Mouse (Mus musculus) C2C12 (cell line): ENCODE measurements around the gene Adh1. TPM values are rescaled to one million over a fixed set of nuclear protein-coding genes. Genes with fewer than 3 reads are reported as not detected.

Source experiments
- H3K27me3 ChIP-seq: one replicate; pipeline ENCODE4 v1.6.1; 2011; ENCODE audit not compliant: control insufficient read depth, insufficient read depth, insufficient read length
- H3K36me3 ChIP-seq: one replicate; pipeline ENCODE4 v1.6.1; 2011; ENCODE audit not compliant: control insufficient read depth, insufficient read depth
- H3K4me3 ChIP-seq: one replicate; pipeline ENCODE4 v1.5.1; 2011; ENCODE audit warnings: mild to moderate bottlenecking, control low read depth; ENCODE audit not compliant: poor library complexity, insufficient read depth, severe bottlenecking
- H3K79me2 ChIP-seq: one replicate; pipeline ENCODE4 v1.6.1; 2011; ENCODE audit not compliant: control insufficient read depth, insufficient read depth
- H3K79me3 ChIP-seq: one replicate; pipeline ENCODE4 v1.6.1; 2011; ENCODE audit warnings: low read depth, control low read depth
- H3ac ChIP-seq: one replicate; pipeline ENCODE3; 2011; ENCODE audit warnings: low read depth; ENCODE audit not compliant: control insufficient read depth, insufficient read length
- CEBPB ChIP-seq: IDR thresholded peaks from one replicate; pipeline ENCODE4 v1.6.1; 2011; ENCODE audit warnings: low read depth, mild to moderate bottlenecking, control low read depth, moderate library complexity
- CTCF ChIP-seq: IDR thresholded peaks from one replicate; pipeline ENCODE4 v1.5.1; 2011; ENCODE audit not compliant: control insufficient read depth, insufficient read depth, insufficient read length
- FOSL1 ChIP-seq: IDR thresholded peaks from one replicate; pipeline ENCODE4 v1.8.0; 2011; ENCODE audit warnings: mild to moderate bottlenecking, low read length; ENCODE audit not compliant: poor library complexity, insufficient read depth, severe bottlenecking
- MAX ChIP-seq: IDR thresholded peaks from one replicate; pipeline ENCODE4 v1.6.1; 2011; ENCODE audit warnings: mild to moderate bottlenecking, control low read depth
- MYOD1 ChIP-seq: IDR thresholded peaks from one replicate; pipeline ENCODE4 v1.6.1; 2011; ENCODE audit warnings: low read depth; ENCODE audit not compliant: control insufficient read depth, insufficient read length
- MYOG ChIP-seq: IDR thresholded peaks from one replicate; pipeline ENCODE4 v1.6.1; 2011; ENCODE audit not compliant: control insufficient read depth, insufficient read length; ENCODE audit errors: extremely low read depth
- USF1 ChIP-seq: IDR thresholded peaks from one replicate; pipeline ENCODE4 v1.6.1; 2011; ENCODE audit warnings: low read depth, mild to moderate bottlenecking, control low read depth, moderate library complexity
- polyA plus RNA-seq: library from polyadenylated mRNA; unstranded; fragments of >200 nt; fragmentation: generic; extraction: Trizol; gene quantifications from one replicate; pipeline ENCODE4 v1.2.1, GENCODE M21; 2012; ENCODE audit warnings: missing spikeins

The Adh1 gene
- polyA plus RNA-seq, 1 experiment = 0.05 TPM

DNA sequence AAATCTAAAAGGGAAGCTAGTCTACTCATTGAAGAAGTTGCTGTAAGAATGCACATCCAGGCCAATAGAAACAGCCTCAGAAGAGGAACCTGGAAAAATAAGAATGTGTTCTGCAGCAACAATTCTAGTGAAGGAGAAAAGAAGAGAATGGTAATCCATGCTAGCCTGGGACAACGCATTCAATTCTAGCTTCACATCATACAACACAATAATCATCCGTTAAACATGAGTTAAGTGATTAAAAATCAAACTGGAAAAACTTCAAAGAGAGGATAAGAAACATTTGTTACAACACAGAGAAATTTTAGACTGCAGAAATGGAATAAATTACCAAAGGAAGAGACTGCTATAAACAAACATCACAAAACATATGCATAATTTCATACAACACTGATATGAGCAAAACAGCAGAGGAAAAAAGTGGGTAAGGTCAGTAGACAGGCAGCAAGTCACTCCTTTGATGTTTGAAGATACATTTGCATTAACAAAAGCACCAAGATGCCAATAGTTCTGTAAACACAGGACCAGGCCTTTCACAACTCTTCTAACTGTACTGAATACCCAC, 56.2 kb downstream of the Adh1 start:
- no peak overlapping the region for H3K4me3 ChIP-seq
- H3K36me3 ChIP-seq = no peaks in the 10 kb centered on the region
- no peaks in the 10 kb centered on the region for H3K79me3 ChIP-seq
- TF ChIP-seq CTCF = no peak
- no peak for TF ChIP-seq FOSL1
- TF ChIP-seq MAX = no peak
- no peak for TF ChIP-seq USF1
- no peak for TF ChIP-seq CEBPB
- no peak for TF ChIP-seq MYOG
- TF ChIP-seq MYOD1 = no peak
- no peak overlapping the region for H3ac ChIP-seq
- H3K27me3 ChIP-seq = peaks cover 6% of the 10 kb centered on the region
- no peaks in the 10 kb centered on the region for H3K79me2 ChIP-seq

GRCm38 (mm10) chr3:138325001-138325400, 64.2 kb downstream of the Adh1 start:
- Histone ChIP-seq H3K79me2 (no peaks in the 10 kb centered on the region), H3K79me3 (no peaks in the 10 kb centered on the region), H3K4me3 (no peak overlapping the region), H3ac (no peak overlapping the region), H3K36me3 (no peaks in the 10 kb centered on the region), H3K27me3 (peaks cover 9% of the 10 kb centered on the region)
- TF ChIP-seq MYOD1 (no peak), MYOG (no peak), CEBPB (no peak), CTCF (no peak), MAX (no peak), USF1 (no peak), FOSL1 (no peak)

- Histone ChIP-seq H3K79me2 (no peaks in the 10 kb centered on the region), H3K36me3 (no peaks in the 10 kb centered on the region), H3K4me3 (no peak overlapping the region), H3ac (no peak overlapping the region), H3K27me3 (peaks cover 9% of the 10 kb centered on the region), H3K79me3 (no peaks in the 10 kb centered on the region)
- TF ChIP-seq MYOG = no peak
- no peak for TF ChIP-seq USF1
Observed at GRCm38 (mm10) chr3:138325466-138325865, 64.7 kb downstream of the Adh1 start.

DNA sequence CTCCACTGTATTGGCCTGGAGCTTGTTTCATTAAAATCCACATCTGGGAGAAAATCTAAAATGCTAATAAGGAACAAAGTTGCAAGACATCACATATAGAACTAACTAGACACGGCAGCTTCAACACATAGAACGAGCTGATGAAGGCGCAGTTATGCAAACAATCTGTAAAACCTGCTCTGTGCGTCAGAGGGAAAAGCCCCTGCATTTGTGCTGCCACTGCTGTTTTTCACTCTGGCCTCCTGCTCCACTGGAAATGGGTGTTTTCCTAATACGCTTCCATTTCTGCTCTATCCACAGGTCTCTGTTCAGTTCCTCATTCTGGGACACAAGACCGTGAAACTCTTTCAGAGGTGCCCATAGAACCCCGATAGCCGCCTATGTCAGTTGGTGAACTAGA, 73.1 kb downstream of the Adh1 start:
- Histone ChIP-seq H3K27me3 (no peaks in the 10 kb centered on the region), H3ac (no peak overlapping the region), H3K36me3 (no peaks in the 10 kb centered on the region), H3K4me3 (no peak overlapping the region), H3K79me3 (no peaks in the 10 kb centered on the region), H3K79me2 (no peaks in the 10 kb centered on the region)
- no peak for TF ChIP-seq CTCF
- no peak for TF ChIP-seq MAX
- TF ChIP-seq FOSL1 = no peak
- TF ChIP-seq MYOD1 = no peak
- no peak for TF ChIP-seq CEBPB

DNA sequence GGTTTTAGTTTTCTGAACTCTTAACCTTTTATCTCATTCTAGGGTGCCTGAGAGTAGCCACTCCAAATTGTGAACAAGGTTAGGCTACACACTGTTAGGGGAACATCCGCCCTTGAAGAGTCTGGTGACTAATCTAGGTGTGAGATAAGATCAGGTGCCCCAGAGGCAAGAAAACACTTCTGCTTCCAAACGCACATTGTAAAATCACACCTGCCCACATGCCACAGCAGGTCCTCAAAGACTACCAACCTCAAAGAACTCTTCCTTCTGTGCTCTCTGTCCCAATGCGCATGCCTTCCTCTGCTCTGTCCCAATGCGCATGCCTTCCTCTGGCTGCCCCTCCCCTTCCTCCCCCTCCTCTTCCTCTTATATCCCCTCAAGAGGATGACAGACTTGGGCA, 73.5 kb downstream of the Adh1 start:
- no peaks in the 10 kb centered on the region for H3K79me3 ChIP-seq
- no peaks in the 10 kb centered on the region for H3K79me2 ChIP-seq
- TF ChIP-seq MYOG (no peak), MYOD1 (no peak), USF1 (no peak), CTCF (no peak), MAX (no peak), CEBPB (no peak), FOSL1 (no peak)
- H3K4me3 ChIP-seq = no peak overlapping the region
- H3K36me3 ChIP-seq = no peaks in the 10 kb centered on the region
- no peak overlapping the region for H3ac ChIP-seq
- no peaks in the 10 kb centered on the region for H3K27me3 ChIP-seq

DNA sequence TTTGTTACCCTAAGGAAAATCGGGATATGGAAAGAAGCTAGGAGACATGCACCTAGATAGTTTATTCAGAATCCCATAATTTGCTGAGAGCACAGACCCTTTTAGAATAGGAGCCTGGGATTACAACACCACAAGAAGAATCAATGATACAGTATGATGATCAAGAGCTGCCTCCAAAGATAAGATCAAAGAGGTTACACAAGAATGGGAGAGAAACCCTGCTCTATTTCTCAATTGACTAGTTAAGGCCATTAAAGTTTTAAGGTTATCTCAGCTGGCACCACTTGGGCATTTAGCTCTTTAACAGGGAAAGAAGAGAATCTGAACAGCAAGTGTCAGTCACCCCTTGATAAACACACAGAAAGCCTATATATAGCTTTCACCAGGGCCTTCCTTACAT, 74.8 kb downstream of the Adh1 start:
- Histone ChIP-seq H3K79me2 (no peaks in the 10 kb centered on the region), H3K27me3 (no peaks in the 10 kb centered on the region), H3ac (no peak overlapping the region), H3K36me3 (no peaks in the 10 kb centered on the region), H3K4me3 (no peak overlapping the region), H3K79me3 (no peaks in the 10 kb centered on the region)
- TF ChIP-seq CEBPB (no peak), MYOD1 (no peak), MYOG (no peak), USF1 (no peak), CTCF (no peak), FOSL1 (no peak), MAX (no peak)
